13 mouse cellular contexts compared by ENCODE assay signal in the genomic region with DNA sequence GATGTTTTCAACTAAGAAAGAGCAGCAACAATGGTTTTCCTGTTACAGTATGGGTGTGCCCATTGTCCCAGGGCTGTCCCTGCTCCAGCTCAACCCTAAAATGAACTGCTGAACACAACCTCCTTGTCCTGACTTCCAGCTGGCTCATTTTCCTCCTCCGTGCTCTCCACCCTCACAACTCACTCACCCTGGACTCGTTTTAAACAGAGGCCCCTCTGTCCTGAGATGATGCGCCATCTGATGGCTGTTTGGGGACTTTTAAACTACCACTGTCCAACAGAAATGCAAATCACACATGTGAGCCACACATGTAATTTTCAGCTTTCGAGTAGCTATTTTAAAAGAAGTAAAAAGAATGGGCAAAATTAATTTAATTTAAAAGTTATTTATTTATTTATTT. TPM values are rescaled to one million over a fixed set of nuclear protein-coding genes. Genes with fewer than 3 reads are reported as not detected.
A peak's percentile ranks its signal among the peaks of the same experiment; 100 is the strongest.
DNase-seq lines count a peak whose midpoint lies in the region; ATAC-seq and TF ChIP-seq lines count a peak whose summit lies in the region.
"Had no signal": no experiment of that assay in that cellular context is flagged by ENCODE, and none has a peak within 500 bp of the region (broad histone marks: within the 10 kb centered on the region; RNA-seq: fewer than 3 reads in every experiment).

No protein-coding gene starts in this region.

- no peaks in the 10 kb centered on the region for H3K4me1 ChIP-seq in hindbrain, embryonic 11.5 days (replicated peaks; ENCODE audit: control insufficient read depth, insufficient read depth, low read length)
- H3K4me1 ChIP-seq in hindbrain, embryonic 16.5 days (ENCODE audit: control insufficient read depth, insufficient read depth, low read depth, low read length) = peaks cover 13% of the 10 kb centered on the region
- peaks cover 53% of the 10 kb centered on the region for H3K4me1 ChIP-seq in megakaryocyte, embryonic 14.5 days
- peaks cover 3% of the 10 kb centered on the region; the same call in 1 of the 2 replicates for H3K4me1 ChIP-seq in stomach, postnatal 0 days (replicated peaks; ENCODE audit: control insufficient read depth, insufficient read depth)

- no peaks in the 10 kb centered on the region for H3K36me3 ChIP-seq in hindbrain, embryonic 11.5 days (ENCODE audit: control insufficient read depth, insufficient read depth, low read length)
- no peaks in the 10 kb centered on the region for H3K36me3 ChIP-seq in hindbrain, embryonic 16.5 days (ENCODE audit: control insufficient read depth, insufficient read depth, low read length)
- H3K36me3 ChIP-seq in megakaryocyte, embryonic 14.5 days (replicated peaks; ENCODE audit: low read length) = peaks cover 32% of the 10 kb centered on the region
- H3K36me3 ChIP-seq in stomach, postnatal 0 days (ENCODE audit: control insufficient read depth, insufficient read depth, low read length) = no peaks in the 10 kb centered on the region
- H3K36me3 ChIP-seq: hindbrain, embryonic 15.5 days had no signal

- no peak for ATAC-seq in hindbrain, embryonic 11.5 days (ENCODE audit: low FRiP score)
- no peak for ATAC-seq in hindbrain, embryonic 16.5 days
- no peak for ATAC-seq in megakaryocyte, adult 5-6 weeks (ENCODE audit: poor library complexity, severe bottlenecking)
- ATAC-seq in stomach, postnatal 0 days (ENCODE audit: low FRiP score, low TSS enrichment) = no peak

- H3K27me3 ChIP-seq in hindbrain, embryonic 11.5 days (ENCODE audit: control insufficient read depth, insufficient read depth, low read length) = no peaks in the 10 kb centered on the region
- H3K27me3 ChIP-seq in hindbrain, embryonic 16.5 days (replicated peaks; ENCODE audit: control insufficient read depth, insufficient read depth, low read length) = no peaks in the 10 kb centered on the region
- H3K27me3 ChIP-seq in megakaryocyte, embryonic 14.5 days (replicated peaks) = no peaks in the 10 kb centered on the region
- H3K27me3 ChIP-seq in stomach, postnatal 0 days (ENCODE audit: control insufficient read depth, insufficient read depth, low read length) = no peaks in the 10 kb centered on the region
- H3K27me3 ChIP-seq: hindbrain, embryonic 15.5 days had no signal

- 37% methylated on average over 4 of the region's 4 CpGs for WGBS in hindbrain, embryonic 11.5 days
- 38% methylated on average over 4 of the region's 4 CpGs for WGBS in hindbrain, embryonic 16.5 days
- 40% methylated on average over 4 of the region's 4 CpGs for WGBS in stomach, postnatal 0 days

- no peak for TF ChIP-seq EP300 in stomach, postnatal 0 days (optimal IDR thresholded peaks at IDR 0.05)

- no peak overlapping the region for H3K4me3 ChIP-seq in hindbrain, embryonic 11.5 days (ENCODE audit: low read depth, low read length)
- H3K4me3 ChIP-seq in hindbrain, embryonic 16.5 days (ENCODE audit: low read length) = no peak overlapping the region
- H3K4me3 ChIP-seq in megakaryocyte, embryonic 14.5 days (replicated peaks) = peak overlapping the region; percentile 42
- H3K4me3 ChIP-seq in stomach, postnatal 0 days (ENCODE audit: low read depth, low read length) = no peak overlapping the region
- H3K4me3 ChIP-seq: hindbrain, embryonic 15.5 days had no signal

- peak; percentile 22 for DNase-seq in hindbrain, embryonic 11.5 days (ENCODE audit: low spot score)
- peak; percentile 4 for DNase-seq in brain, embryonic 14.5 days (ENCODE audit: low read depth)
- DNase-seq in stomach, postnatal 0 days (ENCODE audit: low spot score) = no peak
- no peak for DNase-seq in urinary bladder, postnatal 4 days (ENCODE audit: low spot score in 2 of 2)
- DNase-seq: adrenal gland, adult 8-10 months; right cerebral cortex, postnatal 14 days had no signal

- TF ChIP-seq CTCF in brain, embryonic 14.5 days (IDR thresholded peaks at IDR 0.05; ENCODE audit: borderline replicate concordance, extremely low read depth, insufficient read depth, insufficient read length) = no peak
- TF ChIP-seq CTCF in stomach, postnatal 0 days (IDR thresholded peaks at IDR 0.05; ENCODE audit: low read depth) = peak; percentile 57

- H3K27ac ChIP-seq in hindbrain, embryonic 11.5 days (ENCODE audit: low read depth, low read length) = no peak overlapping the region
- H3K27ac ChIP-seq in hindbrain, embryonic 16.5 days (ENCODE audit: low read depth, low read length) = no peak overlapping the region
- H3K27ac ChIP-seq in stomach, postnatal 0 days (replicated peaks) = no peak overlapping the region
- H3K27ac ChIP-seq: hindbrain, embryonic 15.5 days had no signal

- no peak overlapping the region for H3K4me2 ChIP-seq in hindbrain, embryonic 11.5 days (replicated peaks; ENCODE audit: low read depth, low read length)
- no peak overlapping the region for H3K4me2 ChIP-seq in hindbrain, embryonic 16.5 days (ENCODE audit: low read length)
- no peak overlapping the region for H3K4me2 ChIP-seq in stomach, postnatal 0 days (replicated peaks; ENCODE audit: low read depth)
- H3K4me2 ChIP-seq: hindbrain, embryonic 15.5 days had no signal

- H3K9ac ChIP-seq in hindbrain, embryonic 11.5 days (ENCODE audit: low read depth, low read length) = no peak overlapping the region
- H3K9ac ChIP-seq in hindbrain, embryonic 16.5 days (ENCODE audit: low read depth, low read length) = no peak overlapping the region
- H3K9ac ChIP-seq in stomach, postnatal 0 days (ENCODE audit: low read length) = no peak overlapping the region
- H3K9ac ChIP-seq: hindbrain, embryonic 15.5 days had no signal

- no peak for TF ChIP-seq POLR2A in brain, embryonic 14.5 days (IDR thresholded peaks at IDR 0.05; ENCODE audit: borderline replicate concordance, extremely low read depth, insufficient read depth, insufficient read length, poor library complexity, severe bottlenecking)

- no peaks in the 10 kb centered on the region for H3K9me3 ChIP-seq in hindbrain, embryonic 11.5 days (ENCODE audit: control insufficient read depth, low read length)
- no peaks in the 10 kb centered on the region for H3K9me3 ChIP-seq in hindbrain, embryonic 16.5 days (ENCODE audit: control insufficient read depth, low read length)
- H3K9me3 ChIP-seq in megakaryocyte, embryonic 14.5 days = no peaks in the 10 kb centered on the region
- H3K9me3 ChIP-seq in stomach, postnatal 0 days (ENCODE audit: control insufficient read depth, low read length) = no peaks in the 10 kb centered on the region
- H3K9me3 ChIP-seq: hindbrain, embryonic 15.5 days had no signal

RNA-seq across cellular contexts. Expression of gene Shpk, which starts 2.3 kb away (rescaled TPM):
- 0.99 and 1.2 TPM in 2 replicates for polyA plus RNA-seq in hindbrain, embryonic 11.5 days (2014; fragmentation: Nextera tagmentation; extraction: Ambion mirVana)
- polyA plus RNA-seq in hindbrain, embryonic 16.5 days (2015; fragmentation: Nextera tagmentation; extraction: Ambion mirVana) = 2.5 and 3.0 TPM in 2 replicates
- 0.53 and 1.2 TPM in 2 replicates for polyA plus RNA-seq in megakaryocyte, embryonic 14.5 days (2012; ENCODE audit: insufficient read depth, low replicate concordance)
- 1.1 and 1.6 TPM in 2 replicates for total RNA-seq in megakaryocyte, adult 5-6 weeks (2015)
- 1.1 and 2.2 TPM in 2 replicates for total RNA-seq in megakaryocyte, adult 5-6 weeks (2017)
- 1.5 and 2.0 TPM in 2 replicates for polyA plus RNA-seq in brain, embryonic 14.5 days (2012; rRNA removed)
- polyA plus RNA-seq in stomach, postnatal 0 days (2015; fragmentation: Nextera tagmentation; extraction: Ambion mirVana) = 3.4 and 4.0 TPM in 2 replicates

RNA-seq across cellular contexts. Expression of gene Ctns, which starts 2.8 kb away (rescaled TPM):
- polyA plus RNA-seq in hindbrain, embryonic 11.5 days (2014; fragmentation: Nextera tagmentation; extraction: Ambion mirVana) = 19.1 and 25.2 TPM in 2 replicates
- polyA plus RNA-seq in hindbrain, embryonic 16.5 days (2015; fragmentation: Nextera tagmentation; extraction: Ambion mirVana) = 17.4 and 21.5 TPM in 2 replicates
- 1.3 and 4.1 TPM in 2 replicates for polyA plus RNA-seq in megakaryocyte, embryonic 14.5 days (2012; ENCODE audit: insufficient read depth, low replicate concordance)
- 18.4 and 19.3 TPM in 2 replicates for total RNA-seq in megakaryocyte, adult 5-6 weeks (2015)
- 21.0 and 23.3 TPM in 2 replicates for total RNA-seq in megakaryocyte, adult 5-6 weeks (2017)
- 25.5 and 25.7 TPM in 2 replicates for polyA plus RNA-seq in brain, embryonic 14.5 days (2012; rRNA removed)
- polyA plus RNA-seq in stomach, postnatal 0 days (2015; fragmentation: Nextera tagmentation; extraction: Ambion mirVana) = 15.9 and 17.4 TPM in 2 replicates

RNA-seq across cellular contexts. Expression of gene Tax1bp3, which starts 24.7 kb away (rescaled TPM):
- 221 and 223 TPM in 2 replicates for polyA plus RNA-seq in hindbrain, embryonic 11.5 days (2014; fragmentation: Nextera tagmentation; extraction: Ambion mirVana)
- 120 and 129 TPM in 2 replicates for polyA plus RNA-seq in hindbrain, embryonic 16.5 days (2015; fragmentation: Nextera tagmentation; extraction: Ambion mirVana)
- 19.3 and 28.8 TPM in 2 replicates for polyA plus RNA-seq in megakaryocyte, embryonic 14.5 days (2012; ENCODE audit: insufficient read depth, low replicate concordance)
- 13.7 and 19.9 TPM in 2 replicates for total RNA-seq in megakaryocyte, adult 5-6 weeks (2015)
- 16.8 and 18.5 TPM in 2 replicates for total RNA-seq in megakaryocyte, adult 5-6 weeks (2017)
- polyA plus RNA-seq in brain, embryonic 14.5 days (2012; rRNA removed) = 91.6 and 112 TPM in 2 replicates
- 176 and 184 TPM in 2 replicates for polyA plus RNA-seq in stomach, postnatal 0 days (2015; fragmentation: Nextera tagmentation; extraction: Ambion mirVana)

RNA-seq across cellular contexts. Expression of gene Emc6, which starts 24.8 kb away (rescaled TPM):
- 132 and 134 TPM in 2 replicates for polyA plus RNA-seq in hindbrain, embryonic 11.5 days (2014; fragmentation: Nextera tagmentation; extraction: Ambion mirVana)
- 141 and 145 TPM in 2 replicates for polyA plus RNA-seq in hindbrain, embryonic 16.5 days (2015; fragmentation: Nextera tagmentation; extraction: Ambion mirVana)
- 170 and 286 TPM in 2 replicates for polyA plus RNA-seq in megakaryocyte, embryonic 14.5 days (2012; ENCODE audit: insufficient read depth, low replicate concordance)
- total RNA-seq in megakaryocyte, adult 5-6 weeks (2015) = 42.9 and 53.0 TPM in 2 replicates
- 28.7 and 29.0 TPM in 2 replicates for total RNA-seq in megakaryocyte, adult 5-6 weeks (2017)
- 74.7 and 115 TPM in 2 replicates for polyA plus RNA-seq in brain, embryonic 14.5 days (2012; rRNA removed)
- 125 and 132 TPM in 2 replicates for polyA plus RNA-seq in stomach, postnatal 0 days (2015; fragmentation: Nextera tagmentation; extraction: Ambion mirVana)

RNA-seq across cellular contexts. Expression of gene Trpv1, which starts 32.5 kb away (rescaled TPM):
- 0.13 TPM in 1 of 2 replicates, not detected in the other for polyA plus RNA-seq in hindbrain, embryonic 11.5 days (2014; fragmentation: Nextera tagmentation; extraction: Ambion mirVana)
- polyA plus RNA-seq in hindbrain, embryonic 16.5 days (2015; fragmentation: Nextera tagmentation; extraction: Ambion mirVana) = 0.31 and 0.40 TPM in 2 replicates
- not detected in 2 replicates for polyA plus RNA-seq in megakaryocyte, embryonic 14.5 days (2012; ENCODE audit: insufficient read depth, low replicate concordance)
- not detected in 2 replicates for total RNA-seq in megakaryocyte, adult 5-6 weeks (2015)
- total RNA-seq in megakaryocyte, adult 5-6 weeks (2017) = not detected in 2 replicates
- polyA plus RNA-seq in brain, embryonic 14.5 days (2012; rRNA removed) = 0.13 and 0.44 TPM in 2 replicates
- 0.02 and 0.08 TPM in 2 replicates for polyA plus RNA-seq in stomach, postnatal 0 days (2015; fragmentation: Nextera tagmentation; extraction: Ambion mirVana)
- total RNA-seq: left cerebral cortex, postnatal 36 days; megakaryocyte-erythroid progenitor cell, adult 5-6 weeks had no signal
- polyA plus RNA-seq: neural tube, embryonic 14.5 days had no signal

Comparison
In these comparisons a context has a peak if more than half of its experiments do, and no peak if none do; other contexts are left out.
1. DNase-seq: peak in hindbrain, embryonic 11.5 days (single experiment) and brain, embryonic 14.5 days (single experiment); none in stomach, postnatal 0 days (single experiment) and urinary bladder, postnatal 4 days (0 of 2).